Mouse (Mus musculus) stomach, postnatal 0 days (tissue): ENCODE results near the gene Foxc2.

Source experiments
- CTCF ChIP-seq: IDR thresholded peaks from 2 replicates; pipeline ENCODE4 v1.5.1; 2016; ENCODE audit warnings: antibody characterized with exemption, low read depth, mild to moderate bottlenecking, moderate library complexity
- EP300 ChIP-seq: optimal IDR thresholded peaks from 2 replicates; pipeline ENCODE3; 2016; ENCODE audit warnings: antibody characterized with exemption

DNA sequence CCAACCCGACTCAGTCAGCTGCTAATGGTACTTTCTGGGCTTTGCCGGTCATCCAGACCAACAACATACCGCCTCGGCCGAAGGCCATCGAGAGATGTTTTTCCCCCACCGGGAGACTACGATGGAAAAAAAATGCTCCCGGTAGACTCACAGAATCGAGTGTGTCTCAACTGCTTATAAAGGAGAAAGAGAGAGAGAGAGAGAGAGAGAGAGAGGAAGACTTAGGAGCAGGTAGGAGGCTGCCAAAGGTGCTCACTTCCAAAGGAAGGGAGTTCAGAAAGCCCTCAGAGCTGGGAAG lies 41.2 kb upstream of the Foxc2 start:
- TF ChIP-seq CTCF (no peak), EP300 (no peak)
